Mouse (Mus musculus) lung, embryonic 15.5 days (tissue): ENCODE results near the gene Arl8b. TPM values are rescaled to one million over a fixed set of nuclear protein-coding genes. Genes with fewer than 3 reads are reported as not detected.
A peak's percentile ranks its signal among the peaks of the same experiment; 100 is the strongest.

Source experiments
- ATAC-seq: fragments of 200-750 bp; cut with Nextera tagmentation; 2 replicates; pipeline ENCODE4 v1.8.0; 2017; ENCODE audit warnings: moderate number of reproducible peaks, borderline replicate concordance; ENCODE audit not compliant: low FRiP score, low TSS enrichment; ENCODE audit errors: extremely low read depth
- H3K27ac ChIP-seq: fragments of 300-500 bp; sonication (generic); 2 replicates; pipeline ENCODE4 v1.5.1; 2015; ENCODE audit warnings: moderate library complexity, mild to moderate bottlenecking, inconsistent platforms
- H3K27me3 ChIP-seq: fragments of 300-500 bp; sonication (generic); 2 replicates; pipeline ENCODE4 v1.6.1; 2015; ENCODE audit warnings: inconsistent platforms
- H3K36me3 ChIP-seq: fragments of 300-500 bp; sonication (generic); 2 replicates; pipeline ENCODE4 v1.6.1; 2015; ENCODE audit warnings: inconsistent platforms
- H3K4me1 ChIP-seq: fragments of 300-500 bp; sonication (generic); 2 replicates; pipeline ENCODE4 v1.6.1; 2015; ENCODE audit warnings: inconsistent platforms
- H3K4me2 ChIP-seq: fragments of 300-500 bp; sonication (generic); 2 replicates; pipeline ENCODE4 v1.6.1; 2015; ENCODE audit warnings: inconsistent platforms, mild to moderate bottlenecking, moderate library complexity
- H3K4me3 ChIP-seq: fragments of 300-500 bp; sonication (generic); 2 replicates; pipeline ENCODE4 v1.5.1; 2015; ENCODE audit warnings: mild to moderate bottlenecking, inconsistent platforms
- H3K9ac ChIP-seq: fragments of 300-500 bp; sonication (generic); 2 replicates; pipeline ENCODE4 v1.6.1; 2015; ENCODE audit warnings: inconsistent platforms
- H3K9me3 ChIP-seq: fragments of 300-500 bp; sonication (generic); 2 replicates; pipeline ENCODE4 v1.6.1; 2016; ENCODE audit warnings: inconsistent platforms
- WGBS: fragments of 180-500 bp; shearing (Covaris S2); methylation state at CpG from one replicate; pipeline ENCODE4 v1.1.7; 2015; 5-methylcytosine and 5-hydroxymethylcytosine counted together
- polyA plus RNA-seq: library from polyadenylated mRNA; unstranded; fragments of >200 nt; fragmentation: Nextera tagmentation; extraction: Ambion mirVana; gene quantifications from 2 replicates; pipeline ENCODE4 v1.2.1, GENCODE M21; 2015

The Arl8b gene
- polyA plus RNA-seq, 1 experiment from 2014 or later, result 75.0 TPM

DNA sequence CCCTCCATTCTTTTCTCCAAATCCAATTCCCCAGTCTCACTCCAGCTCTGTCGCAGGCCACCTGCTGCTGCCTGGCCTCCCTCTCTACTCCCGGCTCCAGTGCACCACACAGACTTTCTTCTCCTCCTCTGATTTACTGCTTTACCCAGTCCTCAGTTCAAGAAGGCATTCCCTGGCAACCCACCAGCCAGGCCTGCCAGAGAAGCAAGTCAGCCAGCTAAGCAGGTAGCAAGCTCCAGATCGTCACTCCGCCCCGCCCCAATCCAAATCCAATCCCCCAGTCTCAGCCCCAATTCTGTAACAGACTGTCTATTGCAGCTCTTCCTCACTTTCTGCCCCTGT is 23.2 kb upstream of the Arl8b start:
- H3K4me3 ChIP-seq, result no peak overlapping the region
- H3K36me3 ChIP-seq, result no peaks in the 10 kb centered on the region
- 65% methylated on average over 5 of the region's 5 CpGs for WGBS
- H3K27ac ChIP-seq, result no peak overlapping the region
- no peaks in the 10 kb centered on the region for H3K9me3 ChIP-seq
- H3K9ac ChIP-seq, result no peak overlapping the region
- no peak overlapping the region for H3K4me2 ChIP-seq
- ATAC-seq, result no peak
- H3K27me3 ChIP-seq, result no peaks in the 10 kb centered on the region
- H3K4me1 ChIP-seq, result no peaks in the 10 kb centered on the region

DNA sequence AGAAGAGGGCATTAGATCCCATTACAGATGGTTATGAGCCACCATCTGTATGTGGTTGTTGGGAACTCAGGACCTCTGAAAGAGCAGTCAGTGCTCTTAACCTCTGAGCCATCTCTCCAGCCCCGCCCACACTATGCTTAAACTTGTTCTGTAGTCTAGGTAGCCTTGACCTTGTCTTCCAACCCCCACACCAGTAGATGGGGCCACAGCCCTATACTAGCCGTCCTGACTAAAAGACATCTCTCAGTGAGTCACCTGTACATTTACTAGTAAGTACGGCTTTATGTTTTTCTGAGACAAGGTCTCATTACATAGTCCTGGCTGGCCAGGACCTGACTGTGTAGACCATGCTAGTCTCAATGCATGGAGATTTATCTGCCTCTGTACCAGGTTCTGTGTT is 12.0 kb upstream of the Arl8b start:
- no peak for ATAC-seq
- Histone ChIP-seq H3K9me3 (no peaks in the 10 kb centered on the region), H3K9ac (no peak overlapping the region), H3K4me1 (no peaks in the 10 kb centered on the region), H3K27me3 (no peaks in the 10 kb centered on the region), H3K36me3 (no peaks in the 10 kb centered on the region), H3K27ac (no peak overlapping the region), H3K4me3 (no peak overlapping the region), H3K4me2 (no peak overlapping the region)
- WGBS, result 78% methylated on average over 3 of the region's 3 CpGs

DNA sequence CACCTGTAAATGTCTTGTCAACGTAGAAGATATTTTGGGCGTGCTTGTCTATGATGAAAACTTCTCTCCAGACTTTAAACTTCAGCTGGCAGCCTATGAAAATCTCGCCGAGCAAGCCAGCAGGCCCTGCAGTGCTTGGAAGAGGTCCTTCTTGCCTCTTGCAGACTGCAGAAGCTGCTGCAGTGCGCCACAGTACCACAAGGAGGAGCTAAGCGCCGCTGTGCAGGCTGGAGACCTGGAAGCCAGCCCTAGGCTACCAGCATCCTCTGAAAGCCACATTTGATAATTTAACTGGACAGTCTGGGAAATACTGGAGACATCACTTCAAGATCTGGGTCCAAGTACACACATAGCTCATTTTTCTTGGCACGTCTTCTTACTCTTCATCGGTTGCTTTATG is 10.0 kb upstream of the Arl8b start:
- Histone ChIP-seq H3K9me3 (no peaks in the 10 kb centered on the region), H3K9ac (no peak overlapping the region), H3K4me2 (no peak overlapping the region), H3K27ac (no peak overlapping the region), H3K36me3 (no peaks in the 10 kb centered on the region), H3K4me3 (no peak overlapping the region), H3K4me1 (no peaks in the 10 kb centered on the region), H3K27me3 (no peaks in the 10 kb centered on the region)
- no peak for ATAC-seq
- WGBS, result 12% methylated on average over 9 of the region's 9 CpGs

DNA sequence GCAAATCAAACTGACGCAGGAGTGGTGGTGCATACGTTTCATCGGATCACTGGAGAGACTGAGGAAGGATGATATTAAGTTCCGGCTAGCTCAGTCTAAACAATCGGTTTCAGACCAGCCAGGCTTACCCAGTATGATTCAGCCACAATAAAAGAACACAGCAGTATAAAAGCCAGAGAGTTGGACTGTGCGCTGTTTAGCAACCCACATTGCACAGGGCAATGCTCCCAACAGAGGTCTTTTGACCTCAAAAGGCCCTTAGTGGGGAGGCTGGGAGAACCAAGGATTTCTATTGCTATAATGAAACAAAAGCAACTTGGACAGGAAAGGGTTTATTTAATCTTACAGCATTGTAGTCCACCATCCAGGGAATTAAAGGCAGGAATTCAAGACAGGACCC is 9.4 kb upstream of the Arl8b start:
- ATAC-seq, result no peak

DNA sequence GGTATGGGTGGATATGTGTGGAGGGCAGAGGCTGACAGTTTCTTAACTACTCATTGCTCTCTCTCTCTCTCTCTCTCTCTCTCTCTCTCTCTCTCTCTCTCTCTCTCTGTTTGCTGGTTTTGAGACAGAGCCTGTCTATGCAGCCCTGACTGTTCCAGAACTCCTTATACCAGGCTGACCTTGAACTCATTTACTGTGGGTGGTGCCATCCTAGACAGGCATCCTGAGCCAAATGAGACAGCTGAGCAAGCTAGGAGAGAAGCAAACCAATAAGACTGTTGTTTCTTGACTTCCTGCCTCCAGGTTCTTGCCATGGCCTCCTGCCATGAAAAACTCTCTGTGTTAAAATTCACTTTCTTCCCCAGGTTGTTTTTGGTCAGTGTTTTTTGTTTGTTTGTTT is 6.6 kb upstream of the Arl8b start:
- no peak overlapping the region for H3K9ac ChIP-seq
- no peak overlapping the region for H3K4me2 ChIP-seq
- H3K4me3 ChIP-seq, result no peak overlapping the region
- H3K4me1 ChIP-seq, result no peaks in the 10 kb centered on the region
- H3K36me3 ChIP-seq, result no peaks in the 10 kb centered on the region
- no peaks in the 10 kb centered on the region for H3K9me3 ChIP-seq
- no peaks in the 10 kb centered on the region for H3K27me3 ChIP-seq
- no peak for ATAC-seq
- no peak overlapping the region for H3K27ac ChIP-seq

More for the DNA sequence above, 9.4 kb upstream of the Arl8b start:
- WGBS, result 85% methylated on average over 6 of the region's 6 CpGs
- Histone ChIP-seq H3K27ac (no peak overlapping the region), H3K4me1 (no peaks in the 10 kb centered on the region), H3K9ac (no peak overlapping the region), H3K36me3 (no peaks in the 10 kb centered on the region), H3K4me2 (no peak overlapping the region), H3K4me3 (no peak overlapping the region), H3K27me3 (no peaks in the 10 kb centered on the region), H3K9me3 (no peaks in the 10 kb centered on the region)

DNA sequence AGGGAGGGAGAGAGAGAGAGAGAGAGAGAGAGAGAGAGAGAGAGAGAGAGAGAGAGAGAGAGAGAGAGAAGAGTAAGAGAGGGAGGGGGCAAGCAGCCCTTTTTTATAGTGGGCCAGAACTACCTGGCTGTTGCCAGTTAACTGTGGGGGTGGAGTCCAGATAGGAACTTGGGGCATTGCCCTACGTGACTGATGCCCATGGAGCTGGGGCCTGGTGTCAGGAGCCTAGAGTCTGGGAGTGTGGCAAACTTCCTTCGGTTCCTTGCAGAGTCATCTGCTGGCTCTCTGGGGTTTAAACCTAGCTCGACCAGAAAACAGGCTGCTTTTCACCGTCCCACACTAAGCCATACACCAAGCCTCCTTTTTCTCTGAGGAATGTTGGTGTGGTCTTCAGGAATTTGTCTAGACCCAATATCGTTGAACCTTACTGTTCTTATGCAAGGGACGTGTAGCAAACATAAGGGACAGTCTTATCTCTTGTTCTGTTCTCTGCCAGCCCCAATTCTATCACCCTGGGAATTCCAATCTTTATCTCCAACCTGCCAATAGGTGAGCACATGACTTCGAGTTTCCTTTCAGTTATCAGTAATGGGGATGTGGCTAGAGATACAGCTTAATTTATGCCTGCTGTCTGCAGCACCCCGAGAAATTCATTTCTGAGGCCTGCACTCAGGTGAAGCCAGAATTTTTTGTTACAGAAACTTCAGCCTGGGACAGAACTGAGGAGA is 5.2 kb upstream of the Arl8b start:
- H3K27me3 ChIP-seq, result no peaks in the 10 kb centered on the region
- H3K4me1 ChIP-seq, result no peaks in the 10 kb centered on the region

DNA sequence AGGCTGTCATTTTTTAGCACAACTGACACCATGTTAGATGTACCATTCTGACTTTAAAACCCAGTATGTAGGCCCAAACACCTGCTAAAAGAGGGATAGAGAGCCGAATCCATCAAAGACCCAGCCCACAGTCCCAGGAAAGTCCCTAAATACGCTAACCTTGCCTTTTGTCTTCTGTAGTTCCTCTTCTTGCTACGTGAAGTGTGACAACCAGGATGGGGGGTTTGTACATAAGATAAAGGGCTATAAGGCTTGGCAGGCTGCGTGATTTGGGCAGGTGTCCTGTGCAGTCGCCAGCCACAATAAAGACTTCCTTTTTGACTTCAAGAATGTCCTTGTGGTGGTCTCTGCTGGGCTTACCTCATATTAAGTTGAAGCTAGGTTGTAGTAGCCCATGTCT is 4.5 kb upstream of the Arl8b start:
- WGBS, result 66% methylated on average over 5 of the region's 5 CpGs
- Histone ChIP-seq H3K4me2 (no peak overlapping the region), H3K4me3 (no peak overlapping the region), H3K27ac (no peak overlapping the region), H3K36me3 (no peaks in the 10 kb centered on the region), H3K27me3 (no peaks in the 10 kb centered on the region), H3K9me3 (no peaks in the 10 kb centered on the region), H3K4me1 (no peaks in the 10 kb centered on the region), H3K9ac (no peak overlapping the region)
- ATAC-seq, result no peak

More for the DNA sequence above, 5.2 kb upstream of the Arl8b start:
- no peak overlapping the region for H3K9ac ChIP-seq
- ATAC-seq, result no peak
- H3K27ac ChIP-seq, result no peak overlapping the region
- no peaks in the 10 kb centered on the region for H3K9me3 ChIP-seq
- H3K4me3 ChIP-seq, result no peak overlapping the region
- no peak overlapping the region for H3K4me2 ChIP-seq
- WGBS, result 50% methylated on average over 8 of the region's 8 CpGs
- no peaks in the 10 kb centered on the region for H3K36me3 ChIP-seq

DNA sequence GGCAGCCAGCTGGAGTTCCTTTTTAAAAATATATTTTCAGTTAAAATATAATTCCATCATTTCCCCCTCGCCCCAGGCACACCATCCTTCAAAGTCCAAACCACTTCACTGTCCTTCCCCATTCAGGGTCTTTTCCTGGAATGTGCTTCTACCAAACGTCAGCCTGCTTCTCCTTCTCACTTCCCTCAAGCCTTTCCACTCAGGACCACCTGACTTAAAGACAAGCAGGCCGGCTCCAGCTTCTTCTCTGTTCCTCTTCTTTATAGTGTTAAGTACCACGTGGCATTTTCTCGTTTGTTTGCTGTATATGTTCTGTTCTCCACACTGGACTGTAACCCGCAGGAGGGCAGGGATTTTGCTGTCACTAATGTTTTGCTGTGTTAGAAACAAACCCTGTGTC is 1.0 kb upstream of the Arl8b start:
- WGBS, result 56% methylated on average over 6 of the region's 6 CpGs

DNA sequence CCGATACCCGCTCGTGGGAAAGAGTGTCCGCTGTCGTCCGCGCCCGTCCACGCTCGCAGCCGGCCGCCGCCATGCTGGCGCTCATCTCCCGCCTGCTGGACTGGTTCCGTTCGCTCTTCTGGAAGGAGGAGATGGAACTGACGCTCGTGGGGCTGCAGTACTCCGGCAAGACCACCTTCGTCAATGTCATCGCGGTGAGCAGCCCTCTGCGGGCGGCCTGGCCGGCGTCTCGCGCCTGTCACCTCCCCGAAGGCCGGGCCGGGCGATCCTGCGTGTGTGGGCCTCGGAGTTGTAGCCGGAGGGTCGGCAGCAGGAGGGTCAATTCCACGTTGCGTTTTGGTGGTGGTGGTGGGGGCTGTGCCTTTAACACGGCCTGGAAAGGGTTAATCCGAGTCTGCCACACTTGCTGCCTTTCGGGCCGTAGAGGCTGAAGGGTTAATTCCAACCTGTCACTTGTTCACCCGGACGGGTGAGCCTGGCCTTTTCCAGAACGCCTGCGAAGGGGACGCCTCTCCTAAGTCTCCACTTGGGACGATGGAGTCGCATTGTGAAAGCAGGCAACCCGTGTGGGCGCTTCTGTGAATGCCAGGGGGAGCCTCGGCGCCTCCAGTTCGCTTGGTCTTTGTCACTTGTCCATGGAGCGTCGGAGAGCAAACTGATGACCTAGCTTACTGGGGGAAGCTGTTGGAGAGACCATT is 434 bp downstream of the Arl8b start:
- Histone ChIP-seq H3K9ac (peak overlapping the region; percentile 99), H3K27me3 (no peaks in the 10 kb centered on the region), H3K9me3 (no peaks in the 10 kb centered on the region), H3K4me1 (peaks cover 17% of the 10 kb centered on the region), H3K27ac (peak overlapping the region; percentile 81), H3K4me3 (peak overlapping the region; percentile 100), H3K36me3 (no peaks in the 10 kb centered on the region), H3K4me2 (peak overlapping the region; percentile 69)
- ATAC-seq, result peak; percentile 53
- 0% methylated on average over 45 of the region's 57 CpGs for WGBS

More for the DNA sequence above, 1.0 kb upstream of the Arl8b start:
- H3K27me3 ChIP-seq, result no peaks in the 10 kb centered on the region
- no peaks in the 10 kb centered on the region for H3K9me3 ChIP-seq
- H3K27ac ChIP-seq, result no peak overlapping the region
- no peak overlapping the region for H3K9ac ChIP-seq
- no peak for ATAC-seq
- no peak overlapping the region for H3K4me3 ChIP-seq
- H3K36me3 ChIP-seq, result no peaks in the 10 kb centered on the region
- H3K4me1 ChIP-seq, result peaks cover 17% of the 10 kb centered on the region
- no peak overlapping the region for H3K4me2 ChIP-seq

DNA sequence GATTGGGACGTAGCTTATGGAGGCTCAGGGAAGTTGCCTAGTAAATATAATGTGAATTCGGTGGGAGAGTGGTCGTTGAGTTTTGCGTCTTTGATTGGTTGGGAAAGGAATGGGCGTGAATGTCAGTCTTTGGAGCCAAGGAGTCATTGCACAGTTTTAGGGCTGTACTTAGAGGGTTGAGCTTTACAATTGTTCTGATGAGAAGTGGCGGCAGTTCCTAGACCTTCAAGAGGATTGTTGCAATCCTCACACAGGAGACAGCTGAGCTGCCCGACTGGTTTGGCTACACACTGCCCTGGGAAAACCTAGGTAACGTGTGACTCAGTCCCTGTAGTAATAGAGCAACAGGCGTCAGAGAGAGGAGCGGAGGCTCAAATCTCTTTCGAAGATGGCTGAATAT is 1.2 kb downstream of the Arl8b start:
- peak overlapping the region; percentile 69 for H3K4me2 ChIP-seq
- H3K4me1 ChIP-seq, result peaks cover 17% of the 10 kb centered on the region
- WGBS, result 18% methylated on average over 11 of the region's 11 CpGs
- no peaks in the 10 kb centered on the region for H3K27me3 ChIP-seq
- no peaks in the 10 kb centered on the region for H3K36me3 ChIP-seq
- H3K9ac ChIP-seq, result peak overlapping the region; percentile 99
- peak overlapping the region; percentile 100 for H3K4me3 ChIP-seq
- ATAC-seq, result peak; percentile 35; the same call in 1 of the 2 replicates
- no peaks in the 10 kb centered on the region for H3K9me3 ChIP-seq
- H3K27ac ChIP-seq, result peak overlapping the region; percentile 81

DNA sequence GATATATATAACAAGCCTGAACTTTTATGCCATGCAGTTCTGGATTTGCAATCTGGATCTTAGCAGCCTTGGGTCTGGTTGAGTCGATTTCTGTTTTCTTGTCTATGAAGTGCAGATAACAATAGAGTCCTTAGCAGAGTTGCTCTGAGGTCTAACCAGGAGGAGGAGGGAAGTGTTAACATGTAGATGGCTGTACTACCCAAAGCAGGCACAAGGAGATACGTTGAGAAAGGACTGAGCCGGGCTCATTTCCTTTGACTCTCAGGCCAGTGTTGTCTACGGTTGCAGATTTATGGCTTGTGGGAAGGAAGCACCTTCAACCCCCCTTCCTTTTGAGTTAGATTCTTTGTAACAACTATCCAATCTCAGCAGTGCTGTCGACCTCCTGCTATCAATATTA is 1.9 kb downstream of the Arl8b start:
- no peak for ATAC-seq
- Histone ChIP-seq H3K4me3 (peak overlapping the region; percentile 100), H3K4me2 (peak overlapping the region; percentile 69), H3K4me1 (peaks cover 17% of the 10 kb centered on the region), H3K9me3 (no peaks in the 10 kb centered on the region), H3K9ac (peak overlapping the region; percentile 99), H3K27me3 (no peaks in the 10 kb centered on the region), H3K27ac (no peak overlapping the region), H3K36me3 (no peaks in the 10 kb centered on the region)
- WGBS, result 43% methylated on average over 5 of the region's 5 CpGs

DNA sequence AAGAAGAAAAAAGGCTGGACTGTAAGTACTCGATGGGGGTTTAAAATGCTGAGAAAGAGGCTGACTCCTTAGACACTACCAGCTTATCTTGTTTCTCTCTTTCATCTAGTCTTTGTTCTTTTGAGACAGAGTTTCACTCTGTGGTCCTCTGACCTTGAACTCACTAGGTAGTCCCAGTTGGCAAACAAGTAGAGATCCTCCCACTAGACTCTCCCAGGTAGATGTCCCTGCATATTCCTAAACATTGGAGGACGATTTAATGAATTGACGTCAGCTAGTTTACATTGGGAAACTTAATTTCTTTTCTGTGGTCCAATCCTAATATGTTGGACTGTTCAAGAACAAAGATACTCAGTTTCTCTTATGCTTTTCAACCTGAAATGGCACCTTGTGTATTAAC is 2.7 kb downstream of the Arl8b start:
- H3K9ac ChIP-seq, result no peak overlapping the region
- H3K4me3 ChIP-seq, result no peak overlapping the region
- peaks cover 17% of the 10 kb centered on the region for H3K4me1 ChIP-seq
- no peak for ATAC-seq
- H3K4me2 ChIP-seq, result no peak overlapping the region
- H3K27me3 ChIP-seq, result no peaks in the 10 kb centered on the region
- no peaks in the 10 kb centered on the region for H3K36me3 ChIP-seq
- H3K27ac ChIP-seq, result no peak overlapping the region
- WGBS, result 72% methylated on average over 3 of the region's 3 CpGs
- H3K9me3 ChIP-seq, result no peaks in the 10 kb centered on the region
